Mouse (Mus musculus): ENCODE measurements at regions not wholly inside any gene's neighbourhood (a gene's known extent, or its start where the extent isn't known, plus 50 kb on each side); places are given as distances from the start of the nearest gene placed in this dataset.

DNA sequence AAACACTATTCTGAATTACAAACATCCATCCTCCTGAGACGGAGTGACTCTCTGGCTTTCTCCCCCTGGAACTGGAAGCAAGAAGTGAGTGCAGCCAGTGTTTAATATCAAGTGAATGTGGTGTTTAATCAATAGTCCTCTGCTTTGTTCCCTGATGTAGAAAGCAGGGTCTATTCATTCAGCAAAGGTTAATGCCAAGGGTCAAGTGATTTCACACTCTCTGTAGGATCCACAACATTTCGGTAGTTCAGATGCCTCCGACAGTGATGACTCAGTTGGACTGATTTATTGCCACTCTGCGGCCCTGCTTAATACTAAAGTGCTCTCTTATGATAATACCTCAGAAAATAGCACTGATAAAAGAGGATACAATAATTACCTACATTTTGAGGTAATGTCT is 235.6 kb upstream of the Arrdc3 start:
- no peak for TF ChIP-seq CTCF (IDR thresholded peaks at IDR 0.05; ENCODE audit: control insufficient read depth, insufficient read depth, insufficient read length)
- TF ChIP-seq FOSL1 (IDR thresholded peaks at IDR 0.05; ENCODE audit: insufficient read depth, low read length, poor library complexity, severe bottlenecking), result no peak
- no peak for TF ChIP-seq USF1 (IDR thresholded peaks at IDR 0.05; ENCODE audit: low read depth)
- no peak for TF ChIP-seq MYOG (IDR thresholded peaks at IDR 0.05; ENCODE audit: control insufficient read depth, extremely low read depth, insufficient read length)
- TF ChIP-seq MAX (IDR thresholded peaks at IDR 0.05), result no peak
- no peak for TF ChIP-seq CEBPB (IDR thresholded peaks at IDR 0.05; ENCODE audit: low read depth)
- Histone ChIP-seq H3K4me3 (ENCODE audit: insufficient read depth, poor library complexity, severe bottlenecking) (no peak overlapping the region), H3K36me3 (ENCODE audit: control insufficient read depth, insufficient read depth) (no peaks in the 10 kb centered on the region), H3K79me2 (ENCODE audit: control insufficient read depth, insufficient read depth) (no peaks in the 10 kb centered on the region), H3ac (ENCODE audit: control insufficient read depth, insufficient read length, low read depth) (no peak overlapping the region), H3K79me3 (ENCODE audit: low read depth) (no peaks in the 10 kb centered on the region), H3K27me3 (ENCODE audit: control insufficient read depth, insufficient read depth, insufficient read length) (no peaks in the 10 kb centered on the region)

GRCm38 (mm10) chr13:80652967-80653539 is 230.1 kb upstream of the Arrdc3 start:
- H3K4me3 ChIP-seq (ENCODE audit: insufficient read depth, poor library complexity, severe bottlenecking), result no peak overlapping the region
- no peak overlapping the region for H3ac ChIP-seq (ENCODE audit: control insufficient read depth, insufficient read length, low read depth)
- H3K79me3 ChIP-seq (ENCODE audit: low read depth), result no peaks in the 10 kb centered on the region
- H3K36me3 ChIP-seq (ENCODE audit: control insufficient read depth, insufficient read depth), result no peaks in the 10 kb centered on the region
- H3K79me2 ChIP-seq (ENCODE audit: control insufficient read depth, insufficient read depth), result no peaks in the 10 kb centered on the region
- TF ChIP-seq CEBPB (IDR thresholded peaks at IDR 0.05; ENCODE audit: low read depth) (no peak), USF1 (IDR thresholded peaks at IDR 0.05; ENCODE audit: low read depth) (no peak), FOSL1 (IDR thresholded peaks at IDR 0.05; ENCODE audit: insufficient read depth, low read length, poor library complexity, severe bottlenecking) (no peak)
- no peaks in the 10 kb centered on the region for H3K27me3 ChIP-seq (ENCODE audit: control insufficient read depth, insufficient read depth, insufficient read length)

GRCm38 (mm10) chr13:80666186-80666713 is 216.9 kb upstream of the Arrdc3 start:
- Histone ChIP-seq H3K79me3 (ENCODE audit: low read depth) (no peaks in the 10 kb centered on the region), H3K4me3 (ENCODE audit: insufficient read depth, poor library complexity, severe bottlenecking) (no peak overlapping the region), H3K36me3 (ENCODE audit: control insufficient read depth, insufficient read depth) (no peaks in the 10 kb centered on the region), H3ac (ENCODE audit: control insufficient read depth, insufficient read length, low read depth) (no peak overlapping the region), H3K27me3 (ENCODE audit: control insufficient read depth, insufficient read depth, insufficient read length) (no peaks in the 10 kb centered on the region), H3K79me2 (ENCODE audit: control insufficient read depth, insufficient read depth) (no peaks in the 10 kb centered on the region)
- no peak for TF ChIP-seq FOSL1 (IDR thresholded peaks at IDR 0.05; ENCODE audit: insufficient read depth, low read length, poor library complexity, severe bottlenecking)
- no peak for TF ChIP-seq USF1 (IDR thresholded peaks at IDR 0.05; ENCODE audit: low read depth)
- no peak for TF ChIP-seq CEBPB (IDR thresholded peaks at IDR 0.05; ENCODE audit: low read depth)
- TF ChIP-seq MAX (IDR thresholded peaks at IDR 0.05), result no peak
- TF ChIP-seq CTCF (IDR thresholded peaks at IDR 0.05; ENCODE audit: control insufficient read depth, insufficient read depth, insufficient read length), result no peak
- TF ChIP-seq MYOG (IDR thresholded peaks at IDR 0.05; ENCODE audit: control insufficient read depth, extremely low read depth, insufficient read length), result no peak
- no peak for TF ChIP-seq MYOD1 (IDR thresholded peaks at IDR 0.05; ENCODE audit: control insufficient read depth, insufficient read length, low read depth)

- TF ChIP-seq USF1 (IDR thresholded peaks at IDR 0.05; ENCODE audit: low read depth), result no peak
- no peak for TF ChIP-seq MAX (IDR thresholded peaks at IDR 0.05)
- TF ChIP-seq MYOG (IDR thresholded peaks at IDR 0.05; ENCODE audit: control insufficient read depth, extremely low read depth, insufficient read length), result no peak
- no peak for TF ChIP-seq MYOD1 (IDR thresholded peaks at IDR 0.05; ENCODE audit: control insufficient read depth, insufficient read length, low read depth)
- TF ChIP-seq CEBPB (IDR thresholded peaks at IDR 0.05; ENCODE audit: low read depth), result no peak
- TF ChIP-seq FOSL1 (IDR thresholded peaks at IDR 0.05; ENCODE audit: insufficient read depth, low read length, poor library complexity, severe bottlenecking), result no peak
- no peak for TF ChIP-seq CTCF (IDR thresholded peaks at IDR 0.05; ENCODE audit: control insufficient read depth, insufficient read depth, insufficient read length)
- Histone ChIP-seq H3K36me3 (ENCODE audit: control insufficient read depth, insufficient read depth) (no peaks in the 10 kb centered on the region), H3ac (ENCODE audit: control insufficient read depth, insufficient read length, low read depth) (no peak overlapping the region), H3K27me3 (ENCODE audit: control insufficient read depth, insufficient read depth, insufficient read length) (no peaks in the 10 kb centered on the region), H3K4me3 (ENCODE audit: insufficient read depth, poor library complexity, severe bottlenecking) (no peak overlapping the region), H3K79me3 (ENCODE audit: low read depth) (no peaks in the 10 kb centered on the region), H3K79me2 (ENCODE audit: control insufficient read depth, insufficient read depth) (no peaks in the 10 kb centered on the region)
These were observed 193.3 kb upstream of the Arrdc3 start for GRCm38 (mm10) chr13:80689871-80690270.

DNA sequence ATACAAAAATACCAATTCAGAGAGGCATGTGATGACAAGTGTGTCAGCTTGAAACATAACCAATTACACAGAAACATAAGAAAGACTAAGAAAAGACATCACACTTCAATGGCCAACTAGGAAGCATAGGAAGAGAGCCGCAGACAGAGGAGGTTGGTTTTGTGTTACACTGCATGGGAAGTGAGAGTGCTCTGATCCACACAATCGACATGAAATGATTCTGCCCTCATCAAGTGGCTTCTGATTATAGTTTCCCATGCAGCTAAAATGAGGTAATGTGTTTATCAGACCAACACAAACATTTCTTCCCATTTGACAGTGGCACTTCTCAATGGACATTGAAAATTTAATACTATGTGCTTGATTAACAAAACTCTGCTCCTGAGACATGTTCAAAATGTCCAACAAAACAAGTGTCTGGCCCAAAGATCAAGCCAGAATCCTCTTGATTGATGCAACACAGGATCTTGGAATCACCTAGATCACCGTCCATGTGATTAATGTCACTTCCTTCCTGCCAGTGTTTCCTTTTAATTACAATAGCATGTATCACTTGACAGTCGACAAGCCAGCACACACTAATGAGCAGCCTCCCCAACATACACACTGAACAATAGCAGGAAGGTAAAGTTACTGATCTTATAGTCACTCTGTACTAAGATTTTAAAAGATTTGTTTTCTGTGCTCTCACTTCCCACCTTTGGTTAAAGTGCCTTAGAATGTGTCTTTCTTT is 192.4 kb upstream of the Arrdc3 start:
- Histone ChIP-seq H3K36me3 (ENCODE audit: control insufficient read depth, insufficient read depth) (no peaks in the 10 kb centered on the region), H3ac (ENCODE audit: control insufficient read depth, insufficient read length, low read depth) (no peak overlapping the region), H3K79me3 (ENCODE audit: low read depth) (no peaks in the 10 kb centered on the region), H3K4me3 (ENCODE audit: insufficient read depth, poor library complexity, severe bottlenecking) (no peak overlapping the region), H3K27me3 (ENCODE audit: control insufficient read depth, insufficient read depth, insufficient read length) (no peaks in the 10 kb centered on the region), H3K79me2 (ENCODE audit: control insufficient read depth, insufficient read depth) (no peaks in the 10 kb centered on the region)
- no peak for TF ChIP-seq CTCF (IDR thresholded peaks at IDR 0.05; ENCODE audit: control insufficient read depth, insufficient read depth, insufficient read length)
- TF ChIP-seq MAX (IDR thresholded peaks at IDR 0.05), result no peak
- TF ChIP-seq CEBPB (IDR thresholded peaks at IDR 0.05; ENCODE audit: low read depth), result no peak
- TF ChIP-seq MYOG (IDR thresholded peaks at IDR 0.05; ENCODE audit: control insufficient read depth, extremely low read depth, insufficient read length), result no peak
- no peak for TF ChIP-seq MYOD1 (IDR thresholded peaks at IDR 0.05; ENCODE audit: control insufficient read depth, insufficient read length, low read depth)
